Mouse (Mus musculus) liver, embryonic 13.5 days (tissue): ENCODE measurements around the gene Coq9. TPM values are rescaled to one million over a fixed set of nuclear protein-coding genes. Genes with fewer than 3 reads are reported as not detected.

ENCODE experiments used
- ATAC-seq: fragments of 200-750 bp; cut with Nextera tagmentation; 2 replicates; pipeline ENCODE4 v1.8.0; 2017; ENCODE audit warnings: low read depth, mild to moderate bottlenecking, moderate number of reproducible peaks, moderate library complexity
- DNase-seq: peaks from one replicate; pipeline ENCODE4 v3.0.0; 2022
- H3K27ac ChIP-seq: fragments of 300-500 bp; sonication (generic); 2 replicates; pipeline ENCODE4 v1.5.1; 2015; ENCODE audit warnings: moderate library complexity, mild to moderate bottlenecking, inconsistent platforms
- H3K27me3 ChIP-seq: fragments of 300-500 bp; sonication (generic); 2 replicates; pipeline ENCODE4 v1.6.1; 2015; ENCODE audit warnings: mild to moderate bottlenecking, inconsistent platforms
- H3K36me3 ChIP-seq: fragments of 300-500 bp; sonication (generic); 2 replicates; pipeline ENCODE4 v1.6.1; 2015; ENCODE audit warnings: mild to moderate bottlenecking, inconsistent platforms
- H3K4me1 ChIP-seq: fragments of 300-500 bp; sonication (generic); replicated peaks from 2 replicates; pipeline ENCODE4 v1.6.1; 2015; ENCODE audit warnings: inconsistent platforms
- H3K4me2 ChIP-seq: fragments of 300-500 bp; sonication (generic); 2 replicates; pipeline ENCODE4 v1.6.1; 2015; ENCODE audit warnings: inconsistent platforms, mild to moderate bottlenecking, moderate library complexity
- H3K4me3 ChIP-seq: fragments of 300-500 bp; sonication (generic); replicated peaks from 2 replicates; pipeline ENCODE4 v1.5.1; 2015; ENCODE audit warnings: mild to moderate bottlenecking, inconsistent platforms
- H3K9ac ChIP-seq: fragments of 300-500 bp; sonication (generic); 2 replicates; pipeline ENCODE4 v1.6.1; 2015; ENCODE audit warnings: mild to moderate bottlenecking, inconsistent platforms
- H3K9me3 ChIP-seq: fragments of 300-500 bp; sonication (generic); replicated peaks from 2 replicates; pipeline ENCODE4 v1.6.1; 2016; ENCODE audit warnings: inconsistent platforms
- WGBS: fragments of 180-500 bp; shearing (Covaris S2); methylation state at CpG from one replicate; pipeline ENCODE4 v1.1.7; 2015; ENCODE audit not compliant: insufficient replicate concordance; 5-methylcytosine and 5-hydroxymethylcytosine counted together
- polyA plus RNA-seq: library from polyadenylated mRNA; unstranded; fragments of >200 nt; fragmentation: Nextera tagmentation; extraction: Ambion mirVana; gene quantifications from 2 replicates; pipeline ENCODE4 v1.2.1, GENCODE M21; 2015

Coq9 gene
- polyA plus RNA-seq, 1 experiment from 2014 or later: 51.4 TPM

DNA sequence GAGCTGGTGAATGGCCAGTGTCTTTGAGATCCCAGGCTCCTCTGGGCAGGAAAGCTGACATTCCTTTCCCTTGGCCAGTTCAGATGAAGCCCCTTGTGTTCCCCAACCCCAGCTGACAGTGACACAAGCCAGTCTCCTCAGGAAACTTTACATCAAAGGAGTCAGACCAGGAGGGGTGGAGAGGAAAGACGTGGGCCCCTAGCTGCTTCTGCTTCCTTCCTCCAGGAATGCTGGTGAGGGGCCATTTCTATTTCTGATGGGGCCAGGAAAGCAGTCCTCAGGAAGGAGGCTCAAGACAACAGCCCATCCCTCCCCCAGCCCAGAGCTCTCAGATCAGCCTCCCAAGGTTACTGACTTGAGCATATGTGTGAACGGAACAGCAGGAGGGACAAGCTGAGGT is 54.8 kb downstream of the Coq9 start:
- H3K9ac ChIP-seq: 0 out of 2 replicates have a peak overlapping the region, but pooled peaks have one; percentile 1
- no peak overlapping the region for H3K4me3 ChIP-seq
- H3K36me3 ChIP-seq: no peaks in the 10 kb centered on the region
- no peak overlapping the region for H3K4me2 ChIP-seq
- WGBS: 33% methylated on average over 2 of the region's 2 CpGs
- H3K27ac ChIP-seq: no peak overlapping the region
- ATAC-seq (no peak; the same call in 1 of the 2 replicates), DNase-seq (no peak)
- no peaks in the 10 kb centered on the region for H3K9me3 ChIP-seq
- peaks cover 34% of the 10 kb centered on the region for H3K27me3 ChIP-seq
- peaks cover 58% of the 10 kb centered on the region for H3K4me1 ChIP-seq

DNA sequence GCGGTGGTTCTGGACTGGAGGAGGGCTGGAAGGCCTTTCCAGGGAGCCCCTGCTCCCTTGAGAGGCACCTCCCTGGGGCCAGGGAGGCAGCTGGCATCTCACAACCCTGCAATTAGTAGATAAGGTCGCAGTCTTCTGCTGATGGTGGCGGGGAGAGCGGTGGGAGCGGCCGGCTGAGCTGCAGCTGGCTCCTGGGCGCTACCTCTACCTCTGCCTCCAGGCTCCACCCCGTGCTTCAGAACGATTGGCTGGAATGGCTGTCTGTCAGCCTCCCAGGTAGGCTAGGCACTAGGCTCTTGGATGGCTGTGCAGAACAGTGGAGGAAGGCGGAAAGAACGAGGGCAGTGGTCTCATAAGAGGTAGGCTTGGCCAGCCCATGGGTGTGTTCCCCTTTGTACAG is 61.1 kb downstream of the Coq9 start:
- H3K9ac ChIP-seq: peak overlapping the region; percentile 74
- no peaks in the 10 kb centered on the region for H3K36me3 ChIP-seq

DNA sequence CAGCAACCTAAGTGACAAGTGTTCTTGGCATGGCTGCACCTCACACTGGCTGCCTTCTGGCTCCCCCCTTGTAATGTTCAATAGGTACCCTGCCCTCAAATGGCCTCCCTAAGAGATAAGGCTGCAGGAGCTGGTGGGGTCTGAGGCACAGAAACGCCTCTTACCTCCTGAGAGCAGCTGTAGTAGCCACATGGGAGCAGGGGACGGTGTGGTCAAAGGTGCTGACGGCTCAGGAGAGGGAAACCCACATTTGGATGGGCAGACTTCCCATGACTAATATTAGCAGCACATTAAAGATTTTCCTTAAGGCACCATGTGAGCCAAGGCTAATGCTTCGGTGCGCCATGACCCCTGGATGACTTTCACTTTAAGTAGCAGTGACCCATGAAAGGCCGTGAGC is 62.5 kb downstream of the Coq9 start:
- no peaks in the 10 kb centered on the region for H3K9me3 ChIP-seq
- ATAC-seq (no peak), DNase-seq (no peak)
- no peaks in the 10 kb centered on the region for H3K36me3 ChIP-seq
- no peaks in the 10 kb centered on the region for H3K27me3 ChIP-seq
- H3K4me1 ChIP-seq: peaks cover 69% of the 10 kb centered on the region
- 28% methylated on average over 6 of the region's 6 CpGs for WGBS
- H3K4me3 ChIP-seq: peak overlapping the region; percentile 27
- peak overlapping the region; percentile 98 for H3K27ac ChIP-seq
- peak overlapping the region; percentile 62 for H3K9ac ChIP-seq
- H3K4me2 ChIP-seq: peak overlapping the region; percentile 73

More for the DNA sequence above, 61.1 kb downstream of the Coq9 start:
- Histone ChIP-seq H3K27me3 (no peaks in the 10 kb centered on the region), H3K4me3 (peak overlapping the region; percentile 41), H3K4me1 (peaks cover 74% of the 10 kb centered on the region), H3K4me2 (peak overlapping the region; percentile 73), H3K9me3 (no peaks in the 10 kb centered on the region), H3K27ac (peak overlapping the region; percentile 98)
- 5% methylated on average over 11 of the region's 11 CpGs for WGBS
- ATAC-seq: peak; percentile 97
- DNase-seq: peak; percentile 92

DNA sequence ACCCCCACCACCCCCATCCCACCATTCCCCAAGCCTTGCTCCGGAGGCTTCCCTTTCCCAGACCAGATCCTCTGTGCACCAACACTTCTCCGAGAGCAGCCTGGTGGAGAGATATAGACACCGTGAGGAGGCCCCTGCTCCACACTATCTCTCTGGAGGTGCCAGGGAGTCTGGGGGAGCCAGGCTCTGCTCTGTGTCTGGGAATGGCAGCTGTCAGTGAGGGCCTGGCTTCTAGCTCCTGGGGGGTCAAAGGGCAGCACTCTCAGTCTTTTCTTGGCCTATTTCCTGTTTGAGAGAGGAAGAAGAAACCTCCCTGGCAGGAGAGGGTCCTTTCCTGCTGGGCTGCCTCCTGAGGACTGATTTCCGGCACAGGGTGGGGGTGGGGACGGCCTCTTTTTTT is 62.9 kb downstream of the Coq9 start:
- ATAC-seq (0 out of 2 replicates have a peak, but pooled peaks have one; percentile 14), DNase-seq (no peak)
- Histone ChIP-seq H3K9ac (peak overlapping the region; percentile 62), H3K4me3 (peak overlapping the region; percentile 27), H3K27ac (peak overlapping the region; percentile 98), H3K9me3 (no peaks in the 10 kb centered on the region), H3K4me2 (peak overlapping the region; percentile 73), H3K36me3 (no peaks in the 10 kb centered on the region), H3K4me1 (peaks cover 66% of the 10 kb centered on the region), H3K27me3 (no peaks in the 10 kb centered on the region)
- WGBS: 13% methylated on average over 5 of the region's 5 CpGs

DNA sequence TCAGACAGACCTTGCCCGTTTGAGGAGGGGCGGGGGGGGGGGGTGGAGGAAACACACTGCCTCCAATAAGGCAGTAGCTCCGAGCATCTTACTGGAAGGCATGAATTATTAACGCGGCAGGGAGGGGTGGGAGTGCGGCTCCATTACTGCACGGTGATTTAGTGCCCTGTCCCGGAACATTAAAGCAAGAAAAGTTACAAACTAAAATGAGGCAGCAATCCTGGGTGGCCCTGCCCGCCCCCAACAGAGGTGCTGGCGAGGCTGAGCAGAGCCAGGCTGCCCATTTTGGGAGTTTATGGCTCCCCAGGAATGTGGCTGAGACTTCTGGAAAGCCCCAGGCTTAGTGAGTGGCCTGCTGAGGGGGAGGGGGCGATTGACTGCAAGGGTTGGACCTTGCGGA is 65.6 kb downstream of the Coq9 start:
- WGBS: 80% methylated on average over 12 of the region's 12 CpGs
- H3K4me1 ChIP-seq: peaks cover 45% of the 10 kb centered on the region
- H3K4me2 ChIP-seq: no peak overlapping the region
- H3K9ac ChIP-seq: no peak overlapping the region
- H3K9me3 ChIP-seq: no peaks in the 10 kb centered on the region
- DNase-seq (no peak), ATAC-seq (no peak)
- H3K36me3 ChIP-seq: peaks cover 6% of the 10 kb centered on the region; the same call in 1 of the 2 replicates
- no peak overlapping the region for H3K27ac ChIP-seq
- H3K4me3 ChIP-seq: no peak overlapping the region
- no peaks in the 10 kb centered on the region for H3K27me3 ChIP-seq

Other genes with a start within 250 kb of the Coq9 start
- 18.1 and 20.3 TPM in 2 replicates for gene Rspry1, start 236.4 kb upstream of the Coq9 start, polyA plus RNA-seq
- gene Fam192a, start 236.3 kb upstream of the Coq9 start, polyA plus RNA-seq: 36.8 and 47.6 TPM in 2 replicates
- gene Arl2bp, start 171.7 kb upstream of the Coq9 start, polyA plus RNA-seq: 37.2 and 38.2 TPM in 2 replicates
- gene Pllp, start 142.0 kb upstream of the Coq9 start, polyA plus RNA-seq: 0.81 and 1.3 TPM in 2 replicates
- gene Ccl22, start 92.7 kb upstream of the Coq9 start, polyA plus RNA-seq: 0.24 and 0.27 TPM in 2 replicates
- gene Cx3cl1, start 66.3 kb upstream of the Coq9 start, polyA plus RNA-seq: 0.39 and 0.40 TPM in 2 replicates
- gene Ccl17, start 27.9 kb upstream of the Coq9 start, polyA plus RNA-seq: 0.36 and 0.48 TPM in 2 replicates
- gene Ciapin1, start within 50 bp of the Coq9 start, polyA plus RNA-seq: 66.7 and 68.0 TPM in 2 replicates
- 94.5 and 95.3 TPM in 2 replicates for gene Polr2c, start 19.1 kb downstream of the Coq9 start, polyA plus RNA-seq
- gene Dok4, start 38.0 kb downstream of the Coq9 start, polyA plus RNA-seq: 9.3 and 9.8 TPM in 2 replicates
- gene Ccdc102a, start 79.8 kb downstream of the Coq9 start, polyA plus RNA-seq: 3.5 TPM in 2 replicates
- gene Adgrg5, start 85.4 kb downstream of the Coq9 start, polyA plus RNA-seq: 0.43 and 0.52 TPM in 2 replicates
- gene Adgrg1, start 136.4 kb downstream of the Coq9 start, polyA plus RNA-seq: 42.7 and 55.6 TPM in 2 replicates
- gene Adgrg3, start 179.4 kb downstream of the Coq9 start, polyA plus RNA-seq: 5.5 and 6.0 TPM in 2 replicates
- gene Drc7, start 216.8 kb downstream of the Coq9 start, polyA plus RNA-seq: 0.19 and 0.21 TPM in 2 replicates
- gene Katnb1, start 242.9 kb downstream of the Coq9 start, polyA plus RNA-seq: 14.8 and 15.4 TPM in 2 replicates